Mouse (Mus musculus) testis, adult 2 months (tissue): Measurements from ENCODE around the gene Thrap3. TPM values are rescaled to one million over a fixed set of nuclear protein-coding genes. Genes with fewer than 3 reads are reported as not detected.
A peak's percentile ranks its signal among the peaks of the same experiment; 100 is the strongest.

ENCODE experiments used
- H3K27ac ChIP-seq: fragments of 200-500 bp; 2 replicates; pipeline ENCODE4 v1.5.1; 2012; ENCODE audit warnings: low read depth, low read length; ENCODE audit not compliant: control insufficient read depth, insufficient read depth
- H3K27me3 ChIP-seq: fragments of 200-500 bp; 2 replicates; pipeline ENCODE4 v1.6.1; 2012; ENCODE audit warnings: mild to moderate bottlenecking, low read length, moderate library complexity; ENCODE audit not compliant: control insufficient read depth, insufficient read depth
- H3K36me3 ChIP-seq: fragments of 200-500 bp; 2 replicates; pipeline ENCODE4 v1.6.1; 2012; ENCODE audit warnings: mild to moderate bottlenecking, low read length; ENCODE audit not compliant: control insufficient read depth, insufficient read depth
- H3K4me1 ChIP-seq: fragments of 200-500 bp; 2 replicates; pipeline ENCODE4 v1.6.1; 2012; ENCODE audit warnings: low read length; ENCODE audit not compliant: control insufficient read depth, insufficient read depth
- H3K4me3 ChIP-seq: fragments of 200-500 bp; 2 replicates; pipeline ENCODE4 v1.5.1; 2012; ENCODE audit warnings: low read depth, mild to moderate bottlenecking, low read length, moderate library complexity, mixed read lengths; ENCODE audit not compliant: control insufficient read depth
- CTCF ChIP-seq: fragments of 200-500 bp; IDR thresholded peaks from 2 replicates; pipeline ENCODE4 v1.5.1; 2012; ENCODE audit warnings: low read depth, mild to moderate bottlenecking, inconsistent platforms, low read length, moderate library complexity; ENCODE audit not compliant: control insufficient read depth, insufficient read depth, insufficient replicate concordance
- POLR2A ChIP-seq: fragments of 200-500 bp; IDR thresholded peaks from 2 replicates; pipeline ENCODE4 v1.6.1; 2012; ENCODE audit warnings: low read depth, mild to moderate bottlenecking, inconsistent platforms, low read length, moderate library complexity; ENCODE audit not compliant: control insufficient read depth
- polyA plus RNA-seq: library from polyadenylated mRNA; depleted of rRNA; stranded (reverse); fragments of >200 nt; gene quantifications from 2 replicates; pipeline ENCODE4 v1.2.3, GENCODE M21; 2012; rRNA removed

The Thrap3 gene
- 48.4 and 56.8 TPM in 2 replicates for polyA plus RNA-seq

GRCm38 (mm10) chr4:126202303-126203181 is at the start of gene Thrap3:
TSS of gene Thrap3 (minus strand) at chr4:126202760.
- H3K27ac ChIP-seq = peak within 1 kb of the TSS; percentile 99
- no peak for TF ChIP-seq CTCF
- peak; percentile 81 for TF ChIP-seq POLR2A
- no peaks in the 10 kb centered on the region for H3K27me3 ChIP-seq
- peak within 1 kb of the TSS; percentile 89 for H3K4me3 ChIP-seq
- peaks cover 17% of the 10 kb centered on the region for H3K4me1 ChIP-seq
- H3K36me3 ChIP-seq = no peaks in the 10 kb centered on the region; the same call in 1 of the 2 replicates

- Histone ChIP-seq H3K4me1 (peaks cover 18% of the 10 kb centered on the region), H3K27ac (no peak overlapping the region), H3K4me3 (no peak overlapping the region), H3K27me3 (no peaks in the 10 kb centered on the region), H3K36me3 (no peaks in the 10 kb centered on the region)
- TF ChIP-seq CTCF (no peak), POLR2A (no peak)
These were observed 49.2 kb upstream of the Thrap3 start for GRCm38 (mm10) chr4:126251655-126252254.

- H3K4me1 ChIP-seq = peaks cover 16% of the 10 kb centered on the region
- H3K36me3 ChIP-seq = no peaks in the 10 kb centered on the region
- no peak overlapping the region for H3K4me3 ChIP-seq
- no peaks in the 10 kb centered on the region for H3K27me3 ChIP-seq
- H3K27ac ChIP-seq = no peak overlapping the region
- TF ChIP-seq POLR2A (no peak), CTCF (no peak)
These were observed 48.1 kb upstream of the Thrap3 start for GRCm38 (mm10) chr4:126250659-126251058.

GRCm38 (mm10) chr4:126248261-126248868 is 45.8 kb upstream of the Thrap3 start:
- Histone ChIP-seq H3K4me3 (no peak overlapping the region), H3K4me1 (no peaks in the 10 kb centered on the region), H3K27me3 (no peaks in the 10 kb centered on the region), H3K27ac (no peak overlapping the region), H3K36me3 (no peaks in the 10 kb centered on the region)
- TF ChIP-seq POLR2A = no peak
- TF ChIP-seq CTCF = no peak

- Histone ChIP-seq H3K36me3 (no peaks in the 10 kb centered on the region), H3K27me3 (no peaks in the 10 kb centered on the region), H3K27ac (no peak overlapping the region), H3K4me1 (no peaks in the 10 kb centered on the region), H3K4me3 (no peak overlapping the region)
- no peak for TF ChIP-seq POLR2A
- no peak for TF ChIP-seq CTCF
These were observed 43.8 kb upstream of the Thrap3 start for GRCm38 (mm10) chr4:126246202-126246889.

- Histone ChIP-seq H3K36me3 (no peaks in the 10 kb centered on the region; the same call in 1 of the 2 replicates), H3K4me3 (no peak overlapping the region), H3K27me3 (no peaks in the 10 kb centered on the region), H3K27ac (no peak overlapping the region), H3K4me1 (no peaks in the 10 kb centered on the region; the same call in 1 of the 2 replicates)
- TF ChIP-seq POLR2A (no peak), CTCF (no peak)
These were observed 40.0 kb upstream of the Thrap3 start for GRCm38 (mm10) chr4:126242510-126242909.
